Mouse (Mus musculus) hindbrain, embryonic 11.5 days (tissue): ENCODE results near the gene Fam185a. TPM values are rescaled to one million over a fixed set of nuclear protein-coding genes. Genes with fewer than 3 reads are reported as not detected.

Source experiments
- ATAC-seq: fragments of 200-750 bp; cut with Nextera tagmentation; 2 replicates; pipeline ENCODE4 v1.8.0; 2017; ENCODE audit warnings: mild to moderate bottlenecking, moderate TSS enrichment, moderate library complexity; ENCODE audit not compliant: low FRiP score
- DNase-seq: peaks from one replicate; pipeline ENCODE4 v3.0.0-alpha.2; 2015; ENCODE audit warnings: low spot score
- H3K27ac ChIP-seq: fragments of 300-500 bp; sonication (generic); 2 replicates; pipeline ENCODE4 v1.5.1; 2014; ENCODE audit warnings: mild to moderate bottlenecking, low read depth, low read length
- H3K27me3 ChIP-seq: fragments of 300-500 bp; sonication (generic); 2 replicates; pipeline ENCODE4 v1.6.1; 2014; ENCODE audit warnings: mild to moderate bottlenecking, low read length, moderate library complexity, mixed read lengths; ENCODE audit not compliant: control insufficient read depth, insufficient read depth
- H3K36me3 ChIP-seq: fragments of 300-500 bp; sonication (generic); 2 replicates; pipeline ENCODE4 v1.6.1; 2014; ENCODE audit warnings: mild to moderate bottlenecking, low read length, moderate library complexity, mixed read lengths; ENCODE audit not compliant: control insufficient read depth, insufficient read depth
- H3K4me1 ChIP-seq: fragments of 300-500 bp; sonication (generic); replicated peaks from 2 replicates; pipeline ENCODE4 v1.6.1; 2014; ENCODE audit warnings: low read length, mixed read lengths; ENCODE audit not compliant: control insufficient read depth, insufficient read depth
- H3K4me2 ChIP-seq: fragments of 300-500 bp; sonication (generic); replicated peaks from 2 replicates; pipeline ENCODE4 v1.6.1; 2014; ENCODE audit warnings: mild to moderate bottlenecking, low read depth, low read length
- H3K4me3 ChIP-seq: fragments of 300-500 bp; sonication (generic); 2 replicates; pipeline ENCODE4 v1.5.1; 2014; ENCODE audit warnings: low read depth, low read length
- H3K9ac ChIP-seq: fragments of 300-500 bp; sonication (generic); 2 replicates; pipeline ENCODE4 v1.6.1; 2014; ENCODE audit warnings: low read depth, low read length
- H3K9me3 ChIP-seq: fragments of 300-500 bp; sonication (generic); 2 replicates; pipeline ENCODE4 v1.6.1; 2016; ENCODE audit warnings: low read length; ENCODE audit not compliant: control insufficient read depth
- WGBS: fragments of 180-500 bp; shearing (Covaris S2); extraction: QIAGEN DNeasy Blood & Tissue Kit; methylation state at CpG from one replicate; pipeline ENCODE4 v1.1.7; 2014; 5-methylcytosine and 5-hydroxymethylcytosine counted together
- polyA plus RNA-seq: library from polyadenylated mRNA; unstranded; fragments of >200 nt; fragmentation: Nextera tagmentation; extraction: Ambion mirVana; gene quantifications from 2 replicates; pipeline ENCODE4 v1.2.1, GENCODE M21; 2014

The Fam185a gene
- polyA plus RNA-seq, 1 experiment from 2014 or later, result 5.7 TPM

- Histone ChIP-seq H3K4me2 (no peak overlapping the region), H3K4me3 (no peak overlapping the region), H3K27ac (no peak overlapping the region), H3K4me1 (no peaks in the 10 kb centered on the region), H3K9ac (no peak overlapping the region), H3K36me3 (no peaks in the 10 kb centered on the region), H3K9me3 (no peaks in the 10 kb centered on the region), H3K27me3 (no peaks in the 10 kb centered on the region)
- 91% methylated on average over 8 of the region's 8 CpGs for WGBS
- no peak for DNase-seq
- ATAC-seq, result no peak
Measured at GRCm38 (mm10) chr5:21485197-21485829, 60.6 kb downstream of the Fam185a start.

- H3K27ac ChIP-seq, result no peak overlapping the region
- WGBS, result 86% methylated on average over 5 of the region's 5 CpGs
- no peak for DNase-seq
- H3K4me3 ChIP-seq, result no peak overlapping the region
- H3K9ac ChIP-seq, result no peak overlapping the region
- H3K9me3 ChIP-seq, result no peaks in the 10 kb centered on the region
- no peak for ATAC-seq
- H3K4me2 ChIP-seq, result no peak overlapping the region
- H3K36me3 ChIP-seq, result no peaks in the 10 kb centered on the region
- H3K27me3 ChIP-seq, result no peaks in the 10 kb centered on the region
- no peaks in the 10 kb centered on the region for H3K4me1 ChIP-seq
Measured at GRCm38 (mm10) chr5:21486798-21487197, 62.0 kb downstream of the Fam185a start.

- Histone ChIP-seq H3K36me3 (no peaks in the 10 kb centered on the region), H3K27me3 (no peaks in the 10 kb centered on the region), H3K4me1 (no peaks in the 10 kb centered on the region), H3K9me3 (no peaks in the 10 kb centered on the region), H3K9ac (no peak overlapping the region), H3K4me2 (no peak overlapping the region), H3K27ac (no peak overlapping the region), H3K4me3 (no peak overlapping the region)
- DNase-seq (no peak), ATAC-seq (no peak)
- 88% methylated on average over 3 of the region's 3 CpGs for WGBS
Measured at GRCm38 (mm10) chr5:21487306-21487705, 62.5 kb downstream of the Fam185a start.

- 93% methylated on average over 3 of the region's 3 CpGs for WGBS
- H3K9ac ChIP-seq, result no peak overlapping the region
- H3K4me2 ChIP-seq, result no peak overlapping the region
- H3K4me3 ChIP-seq, result no peak overlapping the region
- H3K27me3 ChIP-seq, result no peaks in the 10 kb centered on the region
- DNase-seq (no peak), ATAC-seq (no peak)
- H3K9me3 ChIP-seq, result no peaks in the 10 kb centered on the region
- no peaks in the 10 kb centered on the region for H3K4me1 ChIP-seq
- no peaks in the 10 kb centered on the region for H3K36me3 ChIP-seq
- no peak overlapping the region for H3K27ac ChIP-seq
Measured at GRCm38 (mm10) chr5:21487716-21488115, 63.0 kb downstream of the Fam185a start.

- H3K9me3 ChIP-seq, result no peaks in the 10 kb centered on the region
- H3K4me1 ChIP-seq, result no peaks in the 10 kb centered on the region
- H3K9ac ChIP-seq, result no peak overlapping the region
- no peak overlapping the region for H3K4me2 ChIP-seq
- ATAC-seq (no peak), DNase-seq (no peak)
- H3K4me3 ChIP-seq, result no peak overlapping the region
- H3K27me3 ChIP-seq, result no peaks in the 10 kb centered on the region
- H3K27ac ChIP-seq, result no peak overlapping the region
- H3K36me3 ChIP-seq, result no peaks in the 10 kb centered on the region
- WGBS, result 96% methylated on average over 5 of the region's 5 CpGs
Measured at GRCm38 (mm10) chr5:21488506-21488905, 63.7 kb downstream of the Fam185a start.

GRCm38 (mm10) chr5:21489135-21489534 lies 64.4 kb downstream of the Fam185a start:
- Histone ChIP-seq H3K9ac (no peak overlapping the region), H3K4me1 (no peaks in the 10 kb centered on the region), H3K9me3 (no peaks in the 10 kb centered on the region), H3K4me2 (no peak overlapping the region), H3K4me3 (no peak overlapping the region), H3K27me3 (no peaks in the 10 kb centered on the region), H3K36me3 (no peaks in the 10 kb centered on the region), H3K27ac (no peak overlapping the region)
- DNase-seq, result no peak
- ATAC-seq, result no peak
- 78% methylated on average over 4 of the region's 4 CpGs for WGBS

GRCm38 (mm10) chr5:21491469-21491868 lies 66.7 kb downstream of the Fam185a start:
- no peaks in the 10 kb centered on the region for H3K9me3 ChIP-seq
- no peaks in the 10 kb centered on the region for H3K4me1 ChIP-seq
- no peaks in the 10 kb centered on the region for H3K27me3 ChIP-seq
- H3K36me3 ChIP-seq, result no peaks in the 10 kb centered on the region
- H3K27ac ChIP-seq, result no peak overlapping the region
- DNase-seq (no peak), ATAC-seq (no peak)
- H3K4me3 ChIP-seq, result no peak overlapping the region
- WGBS, result 39% methylated on average over 2 of the region's 2 CpGs
- no peak overlapping the region for H3K9ac ChIP-seq
- no peak overlapping the region for H3K4me2 ChIP-seq

GRCm38 (mm10) chr5:21492213-21492612 lies 67.5 kb downstream of the Fam185a start:
- Histone ChIP-seq H3K9ac (no peak overlapping the region), H3K4me2 (no peak overlapping the region), H3K9me3 (no peaks in the 10 kb centered on the region), H3K36me3 (no peaks in the 10 kb centered on the region), H3K27me3 (no peaks in the 10 kb centered on the region), H3K4me1 (no peaks in the 10 kb centered on the region), H3K4me3 (no peak overlapping the region), H3K27ac (no peak overlapping the region)
- no peak for DNase-seq
- WGBS, result 82% methylated on average over 3 of the region's 3 CpGs
- no peak for ATAC-seq

GRCm38 (mm10) chr5:21493294-21493999 lies 68.7 kb downstream of the Fam185a start:
- ATAC-seq (no peak), DNase-seq (no peak)
- no peak overlapping the region for H3K9ac ChIP-seq
- 89% methylated on average over 8 of the region's 8 CpGs for WGBS
- H3K9me3 ChIP-seq, result no peaks in the 10 kb centered on the region
- no peaks in the 10 kb centered on the region for H3K36me3 ChIP-seq
- H3K27me3 ChIP-seq, result no peaks in the 10 kb centered on the region
- H3K4me2 ChIP-seq, result no peak overlapping the region
- H3K27ac ChIP-seq, result no peak overlapping the region
- H3K4me1 ChIP-seq, result no peaks in the 10 kb centered on the region
- H3K4me3 ChIP-seq, result no peak overlapping the region
